Mouse (Mus musculus): ENCODE data around the gene Cpa5. TPM values are rescaled to one million over a fixed set of nuclear protein-coding genes. Genes with fewer than 3 reads are reported as not detected.

Gene Cpa5
- total and polyA plus RNA-seq, 3 experiments: not detected

DNA sequence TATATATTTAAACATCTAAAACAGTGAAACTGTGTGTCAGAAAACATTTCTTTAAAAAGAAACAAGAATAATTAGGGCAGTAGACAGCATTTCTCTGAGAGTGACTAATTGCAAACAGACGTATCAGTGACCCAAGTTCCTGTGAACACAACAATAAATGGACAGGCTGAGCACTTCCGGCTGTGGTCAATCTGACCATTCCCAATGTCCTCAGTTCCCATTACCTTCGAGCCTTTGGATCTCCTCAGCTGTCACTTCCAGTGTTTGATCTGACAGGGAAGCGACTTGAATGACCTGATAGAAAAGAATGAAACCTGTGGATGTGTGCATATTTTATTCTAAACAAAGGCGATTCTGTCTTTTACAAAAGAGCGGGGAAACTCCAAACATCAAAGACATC is 55.2 kb downstream of the Cpa5 start:
- Histone ChIP-seq H3K9me3 (replicated peaks; ENCODE audit: low read length) (no peaks in the 10 kb centered on the region), H3K4me2 (ENCODE audit: insufficient read depth, low read depth, poor library complexity, severe bottlenecking) (no peak overlapping the region)

GRCm38 (mm10) chr6:30667585-30667984 is 56.8 kb downstream of the Cpa5 start:
- Histone ChIP-seq H3K9me3 (replicated peaks; ENCODE audit: low read length) (no peaks in the 10 kb centered on the region), H3K27ac (ENCODE audit: insufficient read depth, low read depth) (no peak overlapping the region), H3K4me2 (ENCODE audit: insufficient read depth, low read depth, poor library complexity, severe bottlenecking) (no peak overlapping the region), H3K36me3 (replicated peaks in 1 of 2; ENCODE audit: control insufficient read depth in 1 of 2, insufficient read depth in 1 of 2, low read length in 1 of 2) (no peaks in the 10 kb centered on the region), H3K79me2 (replicated peaks; ENCODE audit: control insufficient read depth, extremely low read depth, insufficient read depth, poor library complexity, severe bottlenecking) (no peaks in the 10 kb centered on the region), H3K27me3 (replicated peaks) (no peaks in the 10 kb centered on the region), H3K4me1 (ENCODE audit: control insufficient read depth in 1 of 2, insufficient read depth in 2 of 2) (peaks cover 9 to 14% of the 10 kb centered on the region in 2 experiments), H3K9ac (ENCODE audit: insufficient read depth, low read depth) (no peak overlapping the region), H3K4me3 (replicated peaks in 1 of 3; ENCODE audit: low read depth in 2 of 3, low read length in 2 of 3, poor library complexity in 1 of 3) (no peak overlapping the region)
- in situ Hi-C loops (cut with MboI; ENCODE audit: low pct_ligation_motif_present, low pct_unique_long_range_greater_than_20kb, low sequenced_read_pairs) (no loop called here), dilution Hi-C loops (cut with MboI; ENCODE audit: extremely low pct_ligation_motif_present, extremely low pct_unique_long_range_greater_than_20kb, low sequenced_read_pairs) (no loop called here)
- no peak for DNase-seq (ENCODE audit: extremely low read depth)
- TF ChIP-seq CTCF (conservative IDR thresholded peaks at IDR 0.05 in 1 of 2, IDR thresholded peaks at IDR 0.05 in 1 of 2; ENCODE audit: low read depth in 2 of 2, low read length in 2 of 2) (no peak), TCF12 (IDR thresholded peaks at IDR 0.05; ENCODE audit: low read depth, low read length) (no peak), SMC3 (IDR thresholded peaks at IDR 0.05; ENCODE audit: low read depth, low read length) (no peak), BHLHE40 (IDR thresholded peaks at IDR 0.05; ENCODE audit: low read depth, low read length) (no peak), HCFC1 (IDR thresholded peaks at IDR 0.05; ENCODE audit: low read depth, low read length) (no peak), USF1 (IDR thresholded peaks at IDR 0.05; ENCODE audit: low read depth, low read length) (no peak), ZC3H11A (IDR thresholded peaks at IDR 0.05; ENCODE audit: low read depth, low read length) (no peak), MAZ (IDR thresholded peaks at IDR 0.05; ENCODE audit: low read depth, low read length) (no peak), GABPA (IDR thresholded peaks at IDR 0.05; ENCODE audit: insufficient replicate concordance, low read depth, low read length) (no peak), UBTF (IDR thresholded peaks at IDR 0.05; ENCODE audit: low read depth, low read length) (no peak), NRF1 (IDR thresholded peaks at IDR 0.05; ENCODE audit: low read depth, low read length) (no peak), MYC (IDR thresholded peaks at IDR 0.05; ENCODE audit: low read depth, low read length) (no peak)

More for the DNA sequence above, 55.2 kb downstream of the Cpa5 start:
- H3K9ac ChIP-seq (ENCODE audit: insufficient read depth, low read depth): no peak overlapping the region
- no peaks in the 10 kb centered on the region for H3K79me2 ChIP-seq (replicated peaks; ENCODE audit: control insufficient read depth, extremely low read depth, insufficient read depth, poor library complexity, severe bottlenecking)
- in situ Hi-C loops (cut with MboI; ENCODE audit: low pct_ligation_motif_present, low pct_unique_long_range_greater_than_20kb, low sequenced_read_pairs) (no loop called here), dilution Hi-C loops (cut with MboI; ENCODE audit: extremely low pct_ligation_motif_present, extremely low pct_unique_long_range_greater_than_20kb, low sequenced_read_pairs) (no loop called here)
- H3K27me3 ChIP-seq (replicated peaks): no peaks in the 10 kb centered on the region
- no peak overlapping the region for H3K27ac ChIP-seq (ENCODE audit: insufficient read depth, low read depth)
- H3K4me3 ChIP-seq (replicated peaks in 1 of 3; ENCODE audit: low read depth in 2 of 3, low read length in 2 of 3, poor library complexity in 1 of 3): no peak overlapping the region
- no peak for DNase-seq (ENCODE audit: extremely low read depth)
- H3K36me3 ChIP-seq (replicated peaks in 1 of 2; ENCODE audit: control insufficient read depth in 1 of 2, insufficient read depth in 1 of 2, low read length in 1 of 2): no peaks in the 10 kb centered on the region
- TF ChIP-seq CTCF (conservative IDR thresholded peaks at IDR 0.05 in 1 of 2, IDR thresholded peaks at IDR 0.05 in 1 of 2; ENCODE audit: low read depth in 2 of 2, low read length in 2 of 2) (no peak), BHLHE40 (IDR thresholded peaks at IDR 0.05; ENCODE audit: low read depth, low read length) (no peak), JUND (conservative IDR thresholded peaks at IDR 0.05; ENCODE audit: low read depth, low read length) (no peak), SMC3 (IDR thresholded peaks at IDR 0.05; ENCODE audit: low read depth, low read length) (no peak), NELFE (IDR thresholded peaks at IDR 0.05; ENCODE audit: low read depth, low read length) (no peak), ELF1 (IDR thresholded peaks at IDR 0.05; ENCODE audit: low read depth, low read length) (no peak)
- H3K4me1 ChIP-seq (ENCODE audit: control insufficient read depth in 1 of 2, insufficient read depth in 2 of 2): peaks cover 3 to 12% of the 10 kb centered on the region in 2 experiments; a peak in 1 of 4 replicates
